Mouse (Mus musculus) gastrocnemius, postnatal 25 days (tissue): ENCODE measurements around the gene Zranb3. TPM values are rescaled to one million over a fixed set of nuclear protein-coding genes. Genes with fewer than 3 reads are reported as not detected.
"Not testable (repeated sequence)": the region's sequence is repeated elsewhere in the genome, so short reads cannot be mapped to it uniquely, and the experiment has no call there.

ENCODE experiments used
- DNase-seq: peaks from one replicate; pipeline ENCODE4 v3.0.0; 2022
- total RNA-seq, 2 experiments: library from RNA; stranded (reverse); gene quantifications; 1 replicate in 1 of 2; 2 replicates in 1 of 2; pipeline ENCODE4 v1.2.3; 2021

Zranb3 gene
- total RNA-seq, 2 experiments from 2014 or later = 3.6 to 4.2 TPM

- no peak for DNase-seq
These were observed 42.0 kb downstream of the Zranb3 start for GRCm38 (mm10) chr1:128060655-128061344.

GRCm38 (mm10) chr1:128058625-128059024 is 44.2 kb downstream of the Zranb3 start:
- DNase-seq = no peak

GRCm38 (mm10) chr1:128057269-128057668 is 45.6 kb downstream of the Zranb3 start:
- no peak for DNase-seq

- DNase-seq = no peak
These were observed 55.9 kb downstream of the Zranb3 start for GRCm38 (mm10) chr1:128046920-128047319.

- no peak for DNase-seq
These were observed 56.4 kb downstream of the Zranb3 start for GRCm38 (mm10) chr1:128046455-128046854.

- DNase-seq = no peak
These were observed 58.7 kb downstream of the Zranb3 start for GRCm38 (mm10) chr1:128044181-128044580.

GRCm38 (mm10) chr1:128036296-128036695 is 66.6 kb downstream of the Zranb3 start:
- no peak for DNase-seq

GRCm38 (mm10) chr1:128032123-128032522 is 70.7 kb downstream of the Zranb3 start:
- no peak for DNase-seq

GRCm38 (mm10) chr1:128031524-128031923 is 71.3 kb downstream of the Zranb3 start:
- no peak for DNase-seq

- no peak for DNase-seq
These were observed 78.3 kb downstream of the Zranb3 start for GRCm38 (mm10) chr1:128024363-128025114.

- DNase-seq = no peak
These were observed 82.7 kb downstream of the Zranb3 start for GRCm38 (mm10) chr1:128020001-128020770.

- DNase-seq = no peak
These were observed 86.8 kb downstream of the Zranb3 start for GRCm38 (mm10) chr1:128016035-128016492.

GRCm38 (mm10) chr1:128013698-128014386 is 89.0 kb downstream of the Zranb3 start:
- no peak for DNase-seq

GRCm38 (mm10) chr1:128009751-128010150 is 93.1 kb downstream of the Zranb3 start:
- no peak for DNase-seq

- DNase-seq = not testable (repeated sequence)
These were observed 96.7 kb downstream of the Zranb3 start for GRCm38 (mm10) chr1:128006042-128006600.

- no peak for DNase-seq
These were observed 98.5 kb downstream of the Zranb3 start for GRCm38 (mm10) chr1:128004371-128004720.

GRCm38 (mm10) chr1:128003712-128004370 is 99.0 kb downstream of the Zranb3 start:
- DNase-seq = no peak

GRCm38 (mm10) chr1:128002159-128002558 is 100.7 kb downstream of the Zranb3 start:
- no peak for DNase-seq

- not testable (repeated sequence) for DNase-seq
These were observed 101.9 kb downstream of the Zranb3 start for GRCm38 (mm10) chr1:128000931-128001330.

- DNase-seq = no peak
These were observed 109.0 kb downstream of the Zranb3 start for GRCm38 (mm10) chr1:127993892-127994291.
